Mouse (Mus musculus): ENCODE measurements around the gene Zfp819. TPM values are rescaled to one million over a fixed set of nuclear protein-coding genes. Genes with fewer than 3 reads are reported as not detected.

Gene Zfp819
- total RNA-seq (2021), result under 1 TPM; 0.22 to 0.28 TPM
- long read RNA-seq, experiment 1, result 0 reads
- long read RNA-seq, experiment 2, result 0 reads

DNA sequence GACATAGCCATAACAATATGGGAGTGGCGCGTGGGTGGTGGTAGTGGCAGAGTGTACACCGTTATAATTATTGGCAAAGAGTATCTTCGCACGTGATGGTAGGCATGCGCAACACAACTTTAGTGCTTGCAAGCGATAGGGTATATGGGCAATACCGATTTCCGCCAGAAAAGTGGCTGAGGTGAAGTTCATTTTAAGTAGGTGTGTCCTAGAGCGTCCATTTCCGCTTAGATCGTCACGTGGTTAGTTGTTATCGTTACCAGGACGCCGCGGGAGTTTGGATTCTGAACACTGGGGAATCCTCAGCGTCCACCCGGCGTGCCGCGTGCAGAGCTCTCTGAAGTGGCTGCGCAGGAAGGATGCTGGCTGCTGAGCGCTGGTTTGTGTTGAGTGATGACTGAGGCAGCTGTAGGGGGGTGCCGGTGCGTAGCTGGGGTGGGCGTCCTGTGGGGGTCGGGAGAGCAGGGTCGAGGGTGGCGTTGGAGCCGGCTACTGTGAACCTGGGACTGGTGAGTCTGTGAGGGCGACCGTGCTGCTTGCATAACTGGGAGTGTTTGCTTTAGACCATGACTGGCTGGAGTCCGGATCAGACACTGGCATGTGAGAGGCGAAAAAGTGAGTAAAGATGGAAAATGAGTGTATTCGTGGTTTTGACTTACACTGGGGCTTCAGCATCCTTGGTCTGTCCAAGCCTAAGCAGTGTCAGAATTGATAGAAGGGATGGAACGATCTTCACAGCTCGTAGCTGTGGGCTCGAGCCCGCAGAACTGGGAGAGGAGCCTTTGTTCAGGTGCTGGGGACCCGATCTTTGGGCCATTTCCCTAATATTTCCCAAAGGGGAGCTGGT, at the start of gene Zfp819:
Gene Zfp819 (plus strand): TSS at position 274 of the 847 bp plus-strand sequence.
- peak; percentile 40 to 50 for DNase-seq (ENCODE audit: low spot score in 2 of 2)

DNA sequence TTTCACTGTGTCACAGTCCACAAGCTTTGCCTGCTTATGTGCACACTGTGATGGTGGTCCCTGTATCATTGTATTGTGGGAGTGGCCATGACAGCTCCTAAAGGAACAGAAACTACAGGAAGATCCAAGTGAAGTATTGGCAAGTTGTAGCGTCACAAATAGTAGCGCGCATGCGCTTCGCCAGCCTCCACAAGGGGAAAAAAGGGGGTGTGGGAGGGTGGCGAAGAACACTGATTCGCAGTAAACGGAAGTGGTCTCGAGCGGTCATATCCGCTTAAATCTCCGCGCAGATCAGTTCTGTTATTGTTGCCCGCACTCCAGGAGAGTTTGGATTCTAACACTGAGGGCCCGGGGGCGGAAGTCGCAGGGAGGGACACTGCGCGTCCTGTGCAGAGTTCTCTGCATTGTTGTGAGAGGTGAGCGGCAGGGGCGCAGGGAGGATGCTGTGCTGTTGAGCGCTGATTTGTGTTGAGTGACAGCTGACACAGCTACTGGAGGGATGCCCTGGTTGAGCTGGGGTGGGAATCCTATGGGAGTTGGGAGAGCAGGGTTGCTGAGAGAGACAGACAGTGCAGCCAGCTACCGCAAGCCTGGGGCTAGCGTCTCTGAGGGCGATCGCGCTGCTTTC, 44.8 kb upstream of the Zfp819 start, which contains the start of gene Zfp658:
Gene Zfp658 (plus strand): TSS at position 251 of the 628 bp plus-strand sequence.
- peak; percentile 53 to 69 for DNase-seq (ENCODE audit: low spot score in 2 of 2)

DNA sequence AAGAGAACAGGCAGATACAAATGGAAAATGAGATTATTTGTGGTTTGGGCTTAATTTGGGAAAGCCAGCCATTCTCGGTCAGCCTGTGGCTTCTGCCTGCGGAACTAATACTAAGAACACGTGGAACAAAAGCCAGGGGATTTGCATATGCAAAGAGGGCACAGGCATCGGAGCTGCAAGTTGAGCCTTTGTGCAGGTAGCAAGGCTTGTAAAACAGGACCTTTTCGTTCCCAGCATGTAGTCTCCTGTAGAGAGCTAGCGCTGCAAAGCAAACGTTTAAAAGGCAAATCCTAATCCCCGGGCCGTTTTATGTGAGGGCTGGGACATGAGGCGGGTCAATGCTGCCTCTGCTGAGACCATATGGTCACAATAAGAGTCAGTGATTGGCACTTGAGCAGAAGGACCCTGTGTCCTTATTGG, 44.3 kb upstream of the Zfp819 start:
- no peak for DNase-seq (ENCODE audit: low spot score in 2 of 2)

DNA sequence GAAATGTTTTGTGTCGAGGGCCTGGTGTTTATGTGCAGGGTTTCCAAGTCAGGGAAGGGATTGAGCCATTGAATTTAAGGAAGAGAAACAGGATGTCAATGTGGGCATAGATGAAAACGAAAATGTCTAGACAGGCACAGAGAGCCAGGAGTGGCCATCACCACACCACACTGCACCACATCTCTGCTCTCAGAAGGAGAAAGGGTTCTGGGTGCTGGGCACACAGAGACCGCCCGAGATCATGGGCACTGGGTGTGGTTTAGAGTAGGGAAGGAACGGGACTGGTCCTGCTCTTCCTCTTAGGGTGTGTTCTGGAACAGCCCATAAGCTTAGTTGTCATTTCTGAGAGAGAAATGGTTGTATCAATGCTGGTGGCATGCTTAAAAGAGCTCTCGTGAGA, 43.7 kb upstream of the Zfp819 start:
- no peak for DNase-seq (ENCODE audit: low spot score in 2 of 2)

DNA sequence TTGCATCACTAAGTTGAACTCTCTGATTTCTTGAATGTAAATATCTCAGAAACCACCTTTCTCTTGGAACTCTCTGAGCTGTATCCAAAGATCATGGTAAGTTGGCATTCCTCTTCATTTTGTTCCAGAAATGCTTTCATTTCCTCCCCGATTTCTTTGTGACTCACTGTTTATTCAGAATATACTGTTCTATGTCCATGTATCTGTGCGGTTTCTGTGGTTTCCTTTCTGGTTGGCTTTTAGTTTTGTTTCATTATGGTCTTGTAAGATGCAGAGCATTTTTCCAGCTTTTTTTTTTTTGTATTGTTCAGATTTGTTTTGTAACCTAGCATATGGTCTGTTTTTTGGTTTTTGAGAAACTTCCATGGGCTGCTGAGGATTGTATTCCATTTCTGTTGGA, 35.8 kb upstream of the Zfp819 start:
- DNase-seq (ENCODE audit: low spot score in 2 of 2), result no peak

DNA sequence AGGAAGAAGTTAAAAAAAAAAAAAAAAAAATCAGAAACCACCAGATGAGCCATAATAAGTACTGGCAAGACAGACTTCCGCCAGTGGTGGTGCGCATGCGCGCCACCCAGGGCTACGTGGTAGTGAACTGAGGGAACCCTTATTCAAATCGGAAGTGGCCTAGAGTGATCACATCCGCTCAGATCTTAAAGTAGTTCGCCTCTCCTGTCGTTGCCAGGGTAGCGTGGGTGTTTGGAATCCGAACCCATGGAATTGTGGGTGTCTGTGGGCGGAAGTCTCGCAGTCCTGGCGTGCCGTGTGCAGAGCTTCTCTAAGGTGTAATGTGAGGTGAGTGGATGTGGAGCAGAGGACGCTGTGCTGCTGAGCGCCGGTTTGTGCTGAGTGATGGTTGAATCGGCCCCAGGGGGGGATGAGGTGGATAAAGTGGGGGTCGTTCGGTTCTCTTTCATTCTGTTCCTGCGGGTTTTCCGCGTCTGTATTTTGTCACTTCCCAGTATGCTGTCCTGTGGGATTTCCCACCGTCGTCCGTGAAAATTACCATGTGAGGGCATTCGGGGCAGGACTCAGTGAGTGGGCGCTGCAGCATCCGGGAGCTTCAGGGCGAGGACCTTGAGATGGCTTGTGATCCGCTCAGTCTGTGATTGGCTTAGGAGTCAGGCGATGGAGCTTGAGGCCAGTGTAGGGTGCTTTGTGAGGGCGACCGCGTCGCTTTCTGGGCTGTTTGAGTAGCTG, 27.4 kb upstream of the Zfp819 start, which contains the start of gene Zfp719:
Gene Zfp719 (plus strand): TSS at position 171 of the 732 bp plus-strand sequence.
- DNase-seq (ENCODE audit: low spot score in 2 of 2), result peak; percentile 67 to 78

DNA sequence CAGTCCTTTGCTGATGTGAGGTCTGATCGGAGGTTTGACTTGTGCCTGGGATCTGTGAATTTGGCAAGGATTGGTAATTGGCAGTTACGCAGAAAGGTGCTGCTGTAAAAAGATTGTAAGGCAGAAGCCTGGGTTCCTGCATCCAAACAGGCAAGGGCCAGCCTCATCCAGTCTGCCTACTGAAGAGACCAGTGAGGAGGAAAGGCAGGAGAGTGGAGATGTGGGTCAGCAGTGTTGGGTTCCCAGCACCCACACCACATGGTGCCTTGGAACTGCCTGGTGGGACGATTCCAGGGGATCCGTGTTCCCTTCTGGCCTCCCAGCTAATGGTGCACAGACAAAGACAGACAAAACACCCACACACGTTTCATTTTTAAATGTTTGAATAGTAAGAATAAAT, 26.4 kb upstream of the Zfp819 start:
- no peak for DNase-seq (ENCODE audit: low spot score in 2 of 2)

DNA sequence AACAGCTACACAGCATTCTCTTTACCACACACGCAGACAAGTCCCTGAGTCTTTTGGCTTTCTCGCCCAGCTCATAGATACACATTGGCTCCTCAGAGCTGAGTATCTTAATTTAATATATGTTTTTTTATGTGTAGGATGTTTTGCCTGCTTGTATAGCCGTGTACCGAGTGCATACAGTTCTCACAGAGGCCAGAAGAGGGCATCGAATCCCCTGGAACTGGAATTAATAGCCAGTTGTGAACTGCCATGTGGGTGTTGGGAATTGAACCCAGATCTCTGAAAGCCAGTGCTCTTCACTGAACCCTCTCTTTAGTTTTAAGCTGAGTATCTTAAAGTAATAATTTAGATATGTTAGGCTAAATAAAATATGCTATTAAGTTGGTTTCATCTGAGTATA, 22.2 kb upstream of the Zfp819 start:
- DNase-seq (ENCODE audit: low spot score in 2 of 2), result no peak

DNA sequence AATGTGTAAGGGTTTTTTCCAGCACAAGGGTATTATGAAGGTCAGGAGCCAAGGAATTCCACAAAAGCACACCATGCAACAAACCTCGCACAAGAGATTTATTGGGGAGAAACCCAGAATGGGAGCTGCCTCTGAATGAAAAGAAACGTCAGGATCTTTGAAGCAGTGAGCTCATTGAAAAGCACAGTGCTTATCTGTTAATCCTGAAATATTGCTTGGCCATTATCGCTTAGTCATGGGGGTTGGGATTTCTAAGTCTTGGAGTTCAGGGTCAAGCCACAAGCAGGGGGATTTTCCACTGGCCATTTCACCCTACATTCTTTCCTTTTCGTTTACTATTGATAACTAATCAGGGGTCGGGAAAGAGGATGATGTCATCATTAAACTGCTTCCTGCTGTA, 5.1 kb upstream of the Zfp819 start:
- no peak for DNase-seq (ENCODE audit: low spot score in 2 of 2)

DNA sequence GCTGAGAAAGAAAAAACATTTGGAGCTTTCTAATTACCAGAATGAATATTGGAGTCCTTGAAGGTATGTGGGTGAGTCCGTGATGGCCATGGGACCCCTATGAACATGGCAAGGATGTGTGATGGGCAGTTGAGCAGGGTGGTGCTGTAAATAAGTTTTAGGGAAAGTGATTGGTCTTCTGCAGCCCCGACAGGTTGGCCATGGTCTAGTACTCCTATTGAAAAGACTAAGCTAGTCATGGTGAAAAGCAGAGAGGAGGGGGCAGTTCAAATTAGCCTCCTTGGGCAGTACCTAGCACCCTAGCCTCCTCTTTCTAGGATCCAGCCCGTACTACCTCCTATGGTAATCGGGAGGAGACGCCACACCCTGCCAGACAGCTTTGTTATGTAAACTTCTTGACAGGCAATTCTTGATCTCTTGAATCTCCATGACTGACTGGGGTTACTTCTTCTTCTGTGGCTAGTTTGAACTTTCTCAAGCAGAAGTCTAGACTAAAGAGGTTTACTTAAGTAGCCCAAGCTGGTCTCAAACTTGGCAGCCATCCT, 846 bp downstream of the Zfp819 start:
- DNase-seq (ENCODE audit: low spot score in 2 of 2), result no peak

DNA sequence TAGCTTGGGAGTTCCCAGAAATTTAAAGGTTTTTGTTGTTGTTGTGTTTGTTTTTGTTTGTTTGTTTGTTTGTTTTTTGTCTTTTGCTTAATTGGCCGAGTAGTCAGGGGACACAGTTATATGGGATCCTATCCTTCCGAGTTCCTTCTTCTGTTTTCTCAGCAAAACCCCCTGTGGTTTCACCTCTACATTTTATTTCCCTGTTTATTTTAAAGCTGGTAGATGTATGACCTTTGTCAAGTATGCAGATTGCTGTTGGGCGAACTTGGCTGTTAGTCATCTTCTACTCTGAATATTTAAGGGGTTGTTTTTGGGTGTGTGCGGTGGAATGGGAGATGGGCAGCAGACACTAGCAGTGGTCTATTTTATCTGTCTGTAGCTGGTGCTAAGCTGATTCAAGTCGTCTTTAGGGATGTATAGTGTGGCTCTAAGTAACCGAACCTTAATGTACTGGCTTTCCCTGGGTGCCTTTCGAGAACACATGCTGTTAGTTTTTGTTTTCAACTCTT, 1.4 kb downstream of the Zfp819 start:
- DNase-seq (ENCODE audit: low spot score in 2 of 2), result no peak

DNA sequence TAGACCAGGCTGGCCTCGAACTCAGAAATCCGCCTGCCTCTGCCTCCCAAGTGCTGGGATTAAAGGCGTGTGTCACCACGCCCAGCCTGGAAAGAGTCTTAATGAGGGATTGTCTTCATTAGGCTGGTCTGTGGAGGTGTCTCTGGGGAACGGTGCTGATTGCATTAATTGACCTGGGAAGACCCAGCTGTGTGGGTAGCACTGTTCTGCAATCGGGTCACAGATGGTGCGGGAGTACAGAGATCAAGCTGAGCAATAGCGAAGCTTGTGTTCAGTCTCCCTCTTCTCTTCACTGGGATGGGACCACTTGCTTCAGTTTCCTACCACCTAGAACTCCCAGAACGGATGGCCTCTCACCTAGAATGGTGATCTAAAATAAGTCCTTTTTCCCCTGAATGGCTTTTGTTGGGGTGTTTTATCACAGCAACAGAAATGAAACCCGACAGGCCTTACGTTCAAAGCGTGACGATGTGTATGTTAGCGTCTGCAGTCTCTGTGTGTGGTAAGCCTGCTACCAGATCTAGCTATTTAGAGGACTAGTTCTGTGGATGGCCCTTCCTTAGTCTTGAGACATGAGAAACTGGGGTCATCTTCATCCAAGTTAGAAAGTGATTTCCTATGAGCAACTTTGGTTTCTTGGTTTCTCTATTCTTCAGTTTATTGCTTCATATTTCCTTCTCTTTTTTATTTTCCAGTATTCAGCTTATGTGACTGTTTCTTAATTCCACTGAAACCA, 7.0 kb downstream of the Zfp819 start:
- DNase-seq (ENCODE audit: low spot score in 2 of 2), result no peak

DNA sequence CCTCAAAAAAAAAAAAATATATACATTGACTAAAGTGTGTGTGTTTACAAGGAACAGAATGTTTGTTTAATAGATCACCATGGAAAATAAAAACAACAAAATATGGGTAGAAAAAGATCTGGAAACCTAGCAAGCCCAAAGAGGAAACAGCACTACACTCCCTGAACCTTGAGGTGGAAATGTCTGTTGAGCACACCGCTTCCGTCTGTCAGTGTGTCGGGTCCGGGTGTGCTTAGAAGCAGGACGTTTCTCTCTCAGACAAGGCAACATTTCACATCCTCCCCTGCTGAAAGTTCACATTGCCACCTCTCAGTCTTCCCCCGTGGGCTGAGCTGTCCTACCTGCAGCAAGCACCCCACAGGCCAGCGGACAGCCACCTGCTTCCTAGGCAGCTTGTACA, 16.0 kb downstream of the Zfp819 start:
- no peak for DNase-seq (ENCODE audit: low spot score in 2 of 2)

DNA sequence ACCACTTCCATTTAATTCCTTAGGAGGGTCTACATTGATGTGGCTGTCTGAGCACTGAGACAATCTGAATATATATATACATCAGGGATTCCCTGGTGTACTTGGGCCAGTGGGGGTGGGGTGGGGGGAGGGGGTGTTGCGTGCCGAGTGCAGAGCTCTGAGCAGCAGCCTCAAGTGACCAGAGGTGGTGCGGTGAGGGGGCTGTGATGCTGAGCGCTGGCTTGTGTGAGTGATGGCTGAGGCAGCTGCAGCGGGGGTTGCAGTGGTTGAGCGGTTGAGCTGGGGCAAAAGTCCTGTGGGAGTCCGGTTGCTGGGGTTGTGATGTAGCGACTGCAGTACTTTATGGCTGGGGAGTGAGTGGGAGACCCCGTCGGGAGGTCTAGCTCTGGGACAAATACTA, 16.9 kb downstream of the Zfp819 start:
- DNase-seq (ENCODE audit: low spot score in 2 of 2), result no peak

DNA sequence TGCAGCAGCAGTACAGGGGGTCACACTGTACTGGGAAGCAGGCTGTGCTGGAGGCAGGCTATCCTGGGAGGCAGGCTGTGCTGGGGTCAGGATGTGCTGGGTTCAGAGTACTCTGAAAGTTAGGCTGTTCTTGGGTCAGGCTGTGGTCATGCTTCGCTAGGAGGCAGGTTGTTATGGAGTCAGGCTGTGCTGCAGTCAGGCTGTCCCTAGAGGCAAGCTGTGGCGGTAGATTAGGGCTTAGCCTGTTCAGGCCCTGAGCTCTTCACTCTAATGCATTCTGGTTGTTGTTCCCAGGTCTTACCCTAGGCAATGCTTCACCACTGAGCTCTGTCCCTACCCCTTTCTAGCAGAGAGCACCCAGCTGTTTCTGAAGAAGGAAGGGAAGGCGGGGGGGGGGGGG, 18.1 kb downstream of the Zfp819 start:
- DNase-seq (ENCODE audit: low spot score in 2 of 2), result no peak

DNA sequence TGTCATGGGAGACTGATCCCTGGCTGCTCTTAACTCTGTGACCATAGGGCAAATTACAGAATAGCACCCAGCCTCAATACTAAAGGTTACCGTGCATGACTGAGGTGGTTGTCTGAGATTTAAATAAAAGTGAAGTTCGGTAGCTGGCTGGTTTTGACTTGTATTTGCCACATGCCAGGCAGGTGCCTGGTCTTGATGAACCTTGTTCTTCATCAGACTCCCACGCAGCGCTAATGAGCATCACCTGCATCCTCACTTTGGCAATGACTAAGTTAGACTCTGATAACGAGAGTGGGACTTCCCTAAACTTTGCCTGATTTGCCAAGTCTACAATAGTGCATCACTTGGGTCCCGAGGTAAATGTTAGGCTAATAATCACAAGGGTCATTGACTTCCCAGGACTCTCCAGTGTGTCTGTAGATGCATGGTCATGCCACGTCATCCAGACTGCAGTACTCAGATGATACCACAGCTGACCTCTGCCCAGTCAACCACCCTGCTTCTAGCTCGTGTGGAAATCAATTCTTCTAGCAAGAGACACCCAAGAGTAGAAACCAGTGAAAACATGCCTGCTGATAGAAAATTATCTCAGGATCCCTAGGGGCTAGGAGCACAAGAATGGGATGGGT, 18.9 kb downstream of the Zfp819 start:
- no peak for DNase-seq (ENCODE audit: low spot score in 2 of 2)

DNA sequence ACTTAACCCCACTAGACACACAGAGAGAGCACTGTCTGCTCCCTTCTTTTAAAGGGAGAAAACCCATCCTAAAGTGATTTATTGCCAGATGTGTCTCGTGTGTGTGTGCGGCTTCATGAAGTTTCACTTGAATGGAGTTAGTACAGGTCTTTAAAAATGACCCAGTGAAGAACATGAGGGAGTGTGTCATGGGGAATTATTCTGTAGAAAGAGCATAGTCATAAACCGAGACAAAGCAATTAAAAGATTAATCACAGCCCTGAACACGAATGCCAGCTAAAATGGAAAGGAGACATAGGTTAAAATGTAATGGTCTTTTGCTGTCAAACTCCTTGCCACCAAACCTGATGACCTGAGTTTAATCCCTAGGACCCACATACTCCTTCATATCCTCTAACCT, 27.0 kb downstream of the Zfp819 start:
- DNase-seq (ENCODE audit: low spot score in 2 of 2), result no peak

DNA sequence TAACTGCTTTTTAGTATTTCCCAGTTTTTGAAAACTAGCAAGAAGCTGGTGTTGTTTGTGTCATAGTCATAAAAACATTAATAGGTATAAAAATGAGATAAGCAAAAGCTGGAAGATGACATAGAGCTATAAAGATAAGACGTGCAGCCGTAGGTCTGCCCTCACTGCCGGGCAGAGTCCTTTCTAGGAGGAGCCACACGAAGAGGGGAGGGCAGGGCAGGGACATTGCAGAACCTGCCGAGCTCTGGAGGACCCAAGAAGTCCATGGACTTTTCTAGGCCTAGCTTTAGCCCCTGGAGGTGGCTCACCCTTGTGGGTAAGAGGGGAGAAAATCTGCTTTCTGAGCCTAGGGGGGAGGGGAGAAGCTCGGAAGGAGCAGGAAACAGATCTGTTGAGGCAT, 27.5 kb downstream of the Zfp819 start, which contains the start of gene Ceacam18:
Gene Ceacam18 (plus strand): TSS at position 208 of the 400 bp plus-strand sequence.
- no peak for DNase-seq (ENCODE audit: low spot score in 2 of 2)

DNA sequence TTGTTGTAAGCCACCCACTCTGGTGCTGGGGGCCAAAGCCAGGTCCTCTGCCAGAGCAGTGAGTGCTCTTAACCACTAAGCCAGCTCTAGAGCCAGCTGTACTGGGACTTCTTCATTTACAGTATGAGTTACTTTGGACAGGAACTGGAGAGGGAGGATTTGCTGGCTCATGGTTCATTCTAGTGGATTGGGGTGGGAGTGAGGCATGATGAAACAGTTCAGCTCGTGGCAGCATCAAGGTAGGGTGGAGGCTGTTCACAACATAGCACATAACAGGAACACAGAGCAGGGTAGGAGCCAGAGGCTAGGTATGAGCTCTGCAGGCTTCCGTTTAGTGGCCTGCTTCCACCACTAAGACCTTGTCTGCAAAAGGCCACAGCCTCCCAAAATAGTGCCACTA, 29.2 kb downstream of the Zfp819 start:
- DNase-seq (ENCODE audit: low spot score in 2 of 2), result no peak

DNA sequence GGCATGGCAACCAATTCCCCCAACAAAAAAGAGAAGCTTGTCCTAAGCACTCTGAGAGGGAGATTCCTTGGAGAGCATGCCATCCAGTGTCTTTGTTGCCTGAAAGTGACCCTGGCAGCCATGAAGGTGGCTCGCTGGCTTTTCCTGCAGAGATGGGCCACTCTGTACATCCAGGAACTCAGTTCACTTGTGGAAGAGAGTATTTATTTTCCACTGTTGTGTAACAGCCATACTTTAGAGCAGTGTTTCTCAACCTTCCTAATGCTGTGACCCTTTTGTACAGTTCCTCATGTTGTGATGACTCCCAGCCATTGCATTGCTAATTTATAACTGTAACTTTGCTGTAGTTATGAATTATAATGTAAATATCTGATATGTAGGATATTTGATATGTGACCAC, 30.1 kb downstream of the Zfp819 start:
- no peak for DNase-seq (ENCODE audit: low spot score in 2 of 2)
